In genomic region chr15:85592674-85593073, GRCm38 (mm10) we compare ENCODE assay signal across 22 mouse cellular contexts. TPM values are rescaled to one million over a fixed set of nuclear protein-coding genes. Genes with fewer than 3 reads are reported as not detected.
"Had no signal": no experiment of that assay in that cellular context is flagged by ENCODE, and none has a peak within 500 bp of the region (broad histone marks: within the 10 kb centered on the region; RNA-seq: fewer than 3 reads in every experiment).

No protein-coding gene starts in this region.

- DNase-seq: liver, embryonic 13.5 days; liver, postnatal 0 days; lung, adult 2 months; lung, postnatal 14 days; lung, postnatal 36 days; midbrain, embryonic 14.5 days; right cerebral cortex, postnatal 14 days; thymus, postnatal 25 days; thymus, postnatal 4 days had no signal

- H3K27ac ChIP-seq: liver, embryonic 13.5 days; liver, embryonic 15.5 days; lung, embryonic 15.5 days; macrophage; midbrain, embryonic 10.5 days; midbrain, embryonic 12.5 days; neural tube, embryonic 13.5 days; neural tube, embryonic 15.5 days; stomach, embryonic 15.5 days; stomach, postnatal 0 days had no signal

- ATAC-seq: liver, postnatal 0 days; lung, postnatal 0 days; midbrain, embryonic 16.5 days had no signal

- H3K4me3 ChIP-seq: liver, embryonic 13.5 days; liver, embryonic 15.5 days; lung, embryonic 15.5 days; midbrain, embryonic 10.5 days; midbrain, embryonic 12.5 days; myocyte; neural tube, embryonic 13.5 days; neural tube, embryonic 15.5 days; stomach, embryonic 15.5 days had no signal

- H3K4me1 ChIP-seq: liver, embryonic 13.5 days; liver, embryonic 15.5 days; lung, embryonic 15.5 days; midbrain, embryonic 10.5 days; midbrain, embryonic 12.5 days; neural tube, embryonic 13.5 days; neural tube, embryonic 15.5 days; stomach, embryonic 15.5 days had no signal

- H3K36me3 ChIP-seq: liver, embryonic 13.5 days; liver, embryonic 15.5 days; lung, embryonic 15.5 days; midbrain, embryonic 10.5 days; midbrain, embryonic 12.5 days; neural tube, embryonic 13.5 days; neural tube, embryonic 15.5 days; stomach, embryonic 15.5 days had no signal

- H3K27me3 ChIP-seq: liver, embryonic 13.5 days; lung, embryonic 15.5 days; neural tube, embryonic 13.5 days; neural tube, embryonic 15.5 days; stomach, embryonic 15.5 days had no signal

RNA-seq across cellular contexts. Expression of gene Wnt7b, which starts 10.4 kb away (rescaled TPM):
- total RNA-seq: megakaryocyte-erythroid progenitor cell, adult 5-6 weeks had no signal
- polyA plus RNA-seq: macrophage had no signal
